Mouse (Mus musculus): Measurements from ENCODE around the gene Cryab. TPM values are rescaled to one million over a fixed set of nuclear protein-coding genes. Genes with fewer than 3 reads are reported as not detected.

The Cryab gene
- polyA plus RNA-seq, 1 experiment from 2014 or later, result 14.9 TPM

DNA sequence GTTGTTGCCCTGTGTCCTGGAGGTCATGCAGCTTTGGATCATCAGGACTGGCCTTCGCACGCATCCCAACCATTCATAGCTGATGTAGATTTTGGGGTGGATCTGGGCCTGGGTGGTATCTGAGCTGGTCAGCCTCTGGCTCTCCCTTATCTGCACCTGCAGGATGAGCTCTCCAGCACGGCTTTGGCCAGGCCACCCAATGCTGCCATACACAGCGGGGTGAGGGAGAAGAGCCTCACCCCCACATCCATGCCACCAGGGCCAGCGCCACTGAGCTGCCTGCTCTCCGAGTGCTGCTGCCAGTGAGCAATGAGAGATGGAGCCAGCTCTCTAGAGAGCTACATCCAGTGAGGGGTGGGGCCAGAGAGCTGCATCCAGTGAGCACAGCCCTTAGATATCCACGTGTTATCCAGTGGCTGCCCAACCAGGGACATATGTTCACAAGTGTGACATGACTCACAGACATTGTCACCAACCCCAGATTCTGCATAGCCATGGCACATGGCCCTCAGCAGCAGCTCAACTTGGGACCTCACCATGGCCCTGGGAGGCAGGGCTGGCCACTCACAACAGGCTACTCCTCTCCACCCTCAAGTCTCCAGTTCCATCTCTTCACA, 52.0 kb downstream of the Cryab start:
- 87% methylated on average over 7 of the region's 7 CpGs for WGBS
- ATAC-seq (ENCODE audit: low FRiP score) (no peak), DNase-seq (ENCODE audit: low spot score) (no peak)
- Histone ChIP-seq H3K9ac (no peak overlapping the region), H3K27ac (no peak overlapping the region), H3K4me1 (replicated peaks; ENCODE audit: control insufficient read depth, insufficient read depth, low read length) (no peaks in the 10 kb centered on the region), H3K27me3 (ENCODE audit: control insufficient read depth, insufficient read depth, low read length) (no peaks in the 10 kb centered on the region), H3K4me3 (replicated peaks; ENCODE audit: low read length) (no peak overlapping the region), H3K4me2 (replicated peaks) (no peak overlapping the region), H3K9me3 (ENCODE audit: control insufficient read depth, low read length) (no peaks in the 10 kb centered on the region), H3K36me3 (replicated peaks; ENCODE audit: control insufficient read depth, insufficient read depth) (peaks cover 92% of the 10 kb centered on the region)

Other genes with a start within 250 kb of the Cryab start
- 96.7 and 120 TPM in 2 replicates for gene Pts, start 222.6 kb upstream of the Cryab start, polyA plus RNA-seq (2014; fragmentation: Nextera tagmentation; extraction: Ambion mirVana)
- gene Il18, start 196.5 kb upstream of the Cryab start, polyA plus RNA-seq (2014; fragmentation: Nextera tagmentation; extraction: Ambion mirVana), result 18.6 and 19.2 TPM in 2 replicates
- gene Bco2, start 196.1 kb upstream of the Cryab start, polyA plus RNA-seq (2014; fragmentation: Nextera tagmentation; extraction: Ambion mirVana), result 0.25 and 0.35 TPM in 2 replicates
- 0.48 TPM in 1 of 2 replicates, not detected in the other for gene Tex12, start 190.0 kb upstream of the Cryab start, polyA plus RNA-seq (2014; fragmentation: Nextera tagmentation; extraction: Ambion mirVana)
- 279 and 295 TPM in 2 replicates for gene Sdhd, start 147.5 kb upstream of the Cryab start, polyA plus RNA-seq (2014; fragmentation: Nextera tagmentation; extraction: Ambion mirVana)
- 399 and 451 TPM in 2 replicates for gene Timm8b, start 147.4 kb upstream of the Cryab start, polyA plus RNA-seq (2014; fragmentation: Nextera tagmentation; extraction: Ambion mirVana)
- gene Pih1d2, start 134.0 kb upstream of the Cryab start, polyA plus RNA-seq (2014; fragmentation: Nextera tagmentation; extraction: Ambion mirVana), result 5.6 and 7.3 TPM in 2 replicates
- 18.4 and 23.0 TPM in 2 replicates for gene Nkapd1, start 133.9 kb upstream of the Cryab start, polyA plus RNA-seq (2014; fragmentation: Nextera tagmentation; extraction: Ambion mirVana)
- gene Dlat, start 91.5 kb upstream of the Cryab start, polyA plus RNA-seq (2014; fragmentation: Nextera tagmentation; extraction: Ambion mirVana), result 65.1 and 72.0 TPM in 2 replicates
- gene Dixdc1, start 11.8 kb upstream of the Cryab start, polyA plus RNA-seq (2014; fragmentation: Nextera tagmentation; extraction: Ambion mirVana), result 35.3 and 37.2 TPM in 2 replicates
- gene 2310030G06Rik, start 4.8 kb upstream of the Cryab start, polyA plus RNA-seq (2014; fragmentation: Nextera tagmentation; extraction: Ambion mirVana), result 1.7 and 2.1 TPM in 2 replicates
- 0.83 and 1.8 TPM in 2 replicates for gene Hspb2, start 1.0 kb downstream of the Cryab start, polyA plus RNA-seq (2014; fragmentation: Nextera tagmentation; extraction: Ambion mirVana)
- gene Fdxacb1, start 16.9 kb downstream of the Cryab start, polyA plus RNA-seq (2014; fragmentation: Nextera tagmentation; extraction: Ambion mirVana), result 10.1 and 10.7 TPM in 2 replicates
- 63.4 and 67.9 TPM in 2 replicates for gene Alg9, start 23.7 kb downstream of the Cryab start, polyA plus RNA-seq (2014; fragmentation: Nextera tagmentation; extraction: Ambion mirVana)
- 55.0 and 62.7 TPM in 2 replicates for gene 1110032A03Rik, start 24.2 kb downstream of the Cryab start, polyA plus RNA-seq (2014; fragmentation: Nextera tagmentation; extraction: Ambion mirVana)
- gene Ppp2r1b, start 94.0 kb downstream of the Cryab start, polyA plus RNA-seq (2014; fragmentation: Nextera tagmentation; extraction: Ambion mirVana), result 49.0 and 55.3 TPM in 2 replicates